Mouse (Mus musculus): ENCODE measurements at regions not wholly inside any gene's neighbourhood (a gene's known extent, or its start where the extent isn't known, plus 50 kb on each side); places are given as distances from the start of the nearest gene placed in this dataset.

- TF ChIP-seq CTCF (IDR thresholded peaks at IDR 0.05; ENCODE audit: extremely low read depth, insufficient read depth, low read length) (peak; percentile 40; the same call in 1 of the 2 replicates), POLR2A (IDR thresholded peaks at IDR 0.05; ENCODE audit: extremely low read depth, insufficient read depth, low read length) (no peak)
Measured at GRCm38 (mm10) chrX:142554161-142554560, 127.0 kb upstream of the Tmem164 start.

Measured in cortical plate, adult 2 months (tissue).